Mouse (Mus musculus): ENCODE results near the gene Gm28051. TPM values are rescaled to one million over a fixed set of nuclear protein-coding genes. Genes with fewer than 3 reads are reported as not detected.

Gene Gm28051
- total RNA-seq, 2 experiments from 2014 or later, result not detected

GRCm38 (mm10) chr12:102743036-102743588, 14.5 kb downstream of the Gm28051 start:
- no peak for DNase-seq

GRCm38 (mm10) chr12:102742056-102742455, 15.5 kb downstream of the Gm28051 start:
- no peak for DNase-seq

GRCm38 (mm10) chr12:102740285-102740684, 17.3 kb downstream of the Gm28051 start:
- DNase-seq, result no peak

GRCm38 (mm10) chr12:102739096-102739495, 18.5 kb downstream of the Gm28051 start:
- peak; percentile 40 for DNase-seq

GRCm38 (mm10) chr12:102733381-102733780, 24.2 kb downstream of the Gm28051 start:
- peak; percentile 78 for DNase-seq

- peak; percentile 46 for DNase-seq
Observed at GRCm38 (mm10) chr12:102730798-102731619, 26.6 kb downstream of the Gm28051 start.

- DNase-seq, result peak; percentile 69
Observed at GRCm38 (mm10) chr12:102729855-102730797, 27.4 kb downstream of the Gm28051 start.

- DNase-seq, result peak; percentile 63
Observed at GRCm38 (mm10) chr12:102725761-102726175, 31.8 kb downstream of the Gm28051 start.

GRCm38 (mm10) chr12:102725146-102725545, 32.4 kb downstream of the Gm28051 start:
- DNase-seq, result no peak

- no peak for DNase-seq
Observed at GRCm38 (mm10) chr12:102723861-102724260, 33.7 kb downstream of the Gm28051 start.

GRCm38 (mm10) chr12:102722966-102723365, 34.6 kb downstream of the Gm28051 start:
- no peak for DNase-seq

- no peak for DNase-seq
Observed at GRCm38 (mm10) chr12:102722451-102722850, 35.1 kb downstream of the Gm28051 start.

GRCm38 (mm10) chr12:102719552-102720315, 37.8 kb downstream of the Gm28051 start:
- DNase-seq, result peak; percentile 47

- DNase-seq, result no peak
Observed at GRCm38 (mm10) chr12:102714654-102715395, 42.7 kb downstream of the Gm28051 start.

- DNase-seq, result no peak
Observed at GRCm38 (mm10) chr12:102714116-102714515, 43.4 kb downstream of the Gm28051 start.

- DNase-seq, result peak; percentile 42
Observed at GRCm38 (mm10) chr12:102713153-102713865, 44.3 kb downstream of the Gm28051 start.

- no peak for DNase-seq
Observed at GRCm38 (mm10) chr12:102710851-102711375, 46.7 kb downstream of the Gm28051 start.

GRCm38 (mm10) chr12:102709896-102710295, 47.7 kb downstream of the Gm28051 start:
- no peak for DNase-seq

GRCm38 (mm10) chr12:102708220-102708619, 49.3 kb downstream of the Gm28051 start:
- peak; percentile 56 for DNase-seq

Data from adrenal gland, postnatal 10 days (tissue).